Mouse (Mus musculus): ENCODE measurements around the gene Zfp871.

GRCm38 (mm10) chr17:32829540-32830417 lies 41.7 kb upstream of the Zfp871 start, which contains the start of gene Zfp799:
- TF ChIP-seq CTCF (IDR thresholded peaks at IDR 0.05; ENCODE audit: insufficient read depth, low read depth, low read length), result no peak
- peak; percentile 43; the same call in 1 of the 2 replicates for TF ChIP-seq POLR2A (IDR thresholded peaks at IDR 0.05; ENCODE audit: insufficient read depth, low read depth, low read length)

Data from olfactory bulb, adult 2 months (tissue).